Mouse (Mus musculus) brain, embryonic 14.5 days (tissue): Measurements from ENCODE around the gene Calhm3.

ENCODE experiments used
- CTCF ChIP-seq: fragments of 200-500 bp; IDR thresholded peaks from 2 replicates; pipeline ENCODE4 v1.5.1; 2012; ENCODE audit warnings: inconsistent platforms, mild to moderate bottlenecking, moderate library complexity, borderline replicate concordance; ENCODE audit not compliant: insufficient read depth, insufficient read length; ENCODE audit errors: extremely low read depth
- POLR2A ChIP-seq: fragments of 200-500 bp; IDR thresholded peaks from 2 replicates; pipeline ENCODE4 v1.6.1; 2012; ENCODE audit warnings: mild to moderate bottlenecking, inconsistent platforms, borderline replicate concordance; ENCODE audit not compliant: poor library complexity, insufficient read depth, insufficient read length, severe bottlenecking; ENCODE audit errors: extremely low read depth

DNA sequence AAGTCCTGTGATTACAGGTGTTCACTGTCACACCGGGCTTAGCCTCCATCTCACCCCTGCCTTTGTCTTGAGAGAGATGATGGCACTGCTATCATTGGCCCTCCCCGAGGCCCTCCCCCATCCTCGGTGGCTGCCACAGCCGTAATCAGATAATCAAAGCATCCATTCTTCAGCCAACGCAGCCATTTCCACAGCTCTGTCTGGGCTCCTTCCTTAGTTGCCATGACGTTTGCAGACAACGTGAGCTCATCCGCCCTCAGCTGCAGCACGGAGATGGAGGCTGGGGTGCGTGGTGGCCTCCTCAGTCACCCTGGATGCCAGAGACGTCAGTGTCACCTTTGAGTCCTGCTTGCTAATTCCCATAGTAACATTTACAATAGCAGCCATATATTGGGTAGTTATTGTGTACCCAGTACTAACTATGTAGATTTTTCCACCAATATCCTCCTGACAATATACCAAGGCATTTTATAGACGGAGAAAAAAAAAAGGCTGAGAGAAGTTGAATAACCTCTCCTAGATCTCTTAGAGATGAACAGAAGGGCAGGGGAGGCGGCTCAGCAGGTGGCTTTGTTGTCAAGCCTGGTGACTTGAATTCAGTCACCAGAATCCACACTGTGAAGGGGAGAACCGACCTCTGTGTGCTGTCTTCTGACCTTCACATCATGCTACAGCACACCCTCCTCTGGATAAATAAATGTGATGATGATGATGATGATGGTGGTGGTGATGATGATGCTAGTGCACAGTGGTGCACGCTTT lies 29.1 kb upstream of the Calhm3 start:
- no peak for TF ChIP-seq CTCF
- no peak for TF ChIP-seq POLR2A
